Mouse (Mus musculus): ENCODE data around the gene Pphln1.

Pphln1 gene

DNA sequence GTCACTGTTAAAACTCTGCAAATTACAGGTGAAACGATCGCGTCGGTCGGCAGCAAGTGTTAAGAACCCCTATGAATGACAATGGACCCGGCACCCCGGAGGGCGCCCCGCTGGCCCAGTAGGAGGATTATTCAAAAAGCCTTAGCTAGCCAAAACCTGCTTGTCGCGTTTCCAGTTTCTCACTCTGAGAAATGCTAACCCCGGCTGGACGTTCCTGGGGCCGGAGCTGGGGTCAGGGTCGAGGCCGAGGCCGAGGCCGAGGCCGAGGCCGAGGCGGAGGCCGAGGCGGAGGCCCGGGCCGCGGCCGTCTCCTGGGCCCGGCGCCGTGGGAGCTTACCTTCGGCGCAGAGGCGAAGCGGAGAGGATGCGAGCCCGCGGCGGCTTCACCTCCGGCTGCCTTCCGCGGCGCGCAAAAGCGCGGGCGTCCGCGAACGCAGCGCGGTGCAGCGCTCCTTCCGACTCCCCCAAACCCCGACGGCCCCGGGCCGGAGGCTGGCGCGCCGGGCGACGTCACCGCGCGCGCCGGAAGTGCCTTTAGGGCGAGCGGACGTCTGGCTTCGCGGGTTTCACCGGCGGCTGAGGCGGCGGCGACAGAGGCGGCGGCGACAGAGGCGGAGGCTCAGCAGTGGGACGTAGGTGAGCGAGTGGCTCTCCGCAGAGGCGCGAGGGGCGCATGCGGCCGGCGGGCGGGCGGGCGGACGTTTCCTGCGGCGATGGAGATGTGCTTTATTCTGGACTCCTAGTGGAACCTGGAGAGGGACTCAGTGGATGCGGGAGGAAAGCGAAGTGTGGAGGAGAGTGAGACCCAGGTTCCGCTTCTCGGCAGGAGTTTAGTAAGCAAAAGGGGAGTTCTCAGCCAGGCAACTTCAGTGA lies at the start of gene Pphln1, which contains the start of gene Zcrb1:
TSS of gene Pphln1 (plus strand) at position 525 of the 873 bp plus-strand sequence.
TSS of gene Zcrb1 (minus strand) at position 509 of the 873 bp plus-strand sequence.
- under 1% methylated on average over 100 of the region's 100 CpGs for WGBS

DNA sequence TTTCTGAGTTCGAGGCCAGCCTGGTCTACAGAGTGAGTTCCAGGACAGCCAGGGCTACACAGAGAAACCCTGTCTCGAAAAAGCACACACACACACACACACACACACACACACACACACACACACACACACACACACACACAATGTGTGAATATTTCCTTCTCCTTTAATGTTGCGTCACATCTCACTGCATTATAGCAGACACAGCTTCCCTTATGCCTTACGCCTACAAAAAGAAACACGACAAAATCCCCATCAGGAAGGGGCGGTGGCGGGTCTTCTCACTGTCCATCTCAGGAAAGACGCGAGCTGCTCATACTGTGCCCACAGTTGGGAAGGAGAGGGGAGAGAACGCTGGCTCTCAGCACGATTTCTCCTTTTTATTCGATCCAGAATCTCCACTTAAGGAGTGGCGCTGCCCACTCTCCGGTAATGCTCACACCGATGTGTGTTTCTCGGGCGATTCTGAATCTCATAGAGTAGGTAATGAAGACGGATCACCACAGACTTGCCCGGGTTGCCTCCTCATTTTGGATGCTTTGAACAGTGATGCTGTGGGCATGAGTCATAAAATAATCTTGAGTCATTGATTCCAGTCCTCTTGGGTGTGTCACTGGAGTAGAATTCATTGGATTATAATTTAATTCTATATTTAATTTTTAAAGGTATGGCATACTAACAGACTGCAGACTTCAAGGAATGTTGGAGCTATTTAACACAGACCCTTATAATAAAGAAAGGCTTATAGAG lies 39.6 kb upstream of the Pphln1 start:
- whole genome bisulfite sequencing: 86% methylated on average over 19 of the region's 19 CpGs

DNA sequence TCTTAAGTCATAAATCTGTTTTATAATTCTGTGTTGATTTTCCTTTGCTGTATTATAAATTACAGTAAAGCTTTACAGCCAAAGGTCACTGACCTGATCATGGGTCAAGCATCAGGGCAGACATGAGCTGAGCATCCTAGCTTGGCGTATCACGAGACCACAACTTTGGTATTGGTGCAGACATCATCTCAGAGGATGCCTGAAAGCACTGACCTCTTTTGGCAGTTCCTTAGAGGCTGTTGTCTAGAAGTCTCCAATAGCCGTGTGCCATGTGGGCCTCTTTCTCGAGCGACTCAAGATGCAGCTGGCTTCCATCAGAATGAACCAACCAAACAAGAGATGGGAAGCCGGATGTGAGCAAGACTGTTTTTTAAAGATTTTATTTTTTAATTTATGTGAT lies 32.6 kb upstream of the Pphln1 start:
- WGBS: 87% methylated on average over 6 of the region's 6 CpGs

DNA sequence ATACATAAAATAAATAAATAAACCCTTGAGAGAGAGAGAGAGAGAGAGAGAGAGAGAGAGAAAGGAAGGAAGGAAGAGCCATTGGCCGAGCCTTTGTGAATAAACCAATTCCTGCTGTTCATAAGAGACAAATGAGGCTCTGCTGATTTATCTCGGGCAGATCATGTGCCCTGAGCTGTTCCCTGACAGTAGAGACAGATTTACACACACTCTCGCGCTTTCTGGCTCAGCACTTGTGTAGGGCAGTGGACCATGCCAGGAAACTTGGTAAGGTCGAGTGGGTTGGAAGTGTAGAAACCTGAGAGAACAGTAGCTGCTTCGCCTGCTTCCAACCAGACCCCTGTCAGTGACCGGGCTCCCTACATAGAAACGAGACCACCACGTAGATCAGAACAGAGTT lies 29.6 kb upstream of the Pphln1 start:
- WGBS: 67% methylated on average over 9 of the region's 9 CpGs

DNA sequence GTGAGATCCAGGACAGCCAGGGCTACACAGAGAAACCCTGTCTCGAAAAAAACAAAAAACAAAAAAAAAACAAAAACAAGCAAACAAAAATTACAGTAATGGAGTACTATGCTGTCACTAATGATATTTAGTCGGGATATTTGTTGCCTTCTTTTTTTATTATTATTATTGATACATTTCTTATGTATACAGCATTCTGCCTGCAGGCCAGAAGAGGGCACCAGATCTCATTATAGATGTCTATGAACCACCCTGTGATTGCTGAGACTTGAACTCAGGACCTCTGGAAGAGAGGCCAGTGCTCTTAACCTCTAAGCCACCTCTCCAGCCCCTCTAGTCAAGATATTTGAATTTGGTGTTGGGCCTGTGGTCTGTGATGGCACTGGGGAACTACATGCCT lies 26.3 kb upstream of the Pphln1 start:
- 89% methylated on average over 2 of the region's 2 CpGs for WGBS

DNA sequence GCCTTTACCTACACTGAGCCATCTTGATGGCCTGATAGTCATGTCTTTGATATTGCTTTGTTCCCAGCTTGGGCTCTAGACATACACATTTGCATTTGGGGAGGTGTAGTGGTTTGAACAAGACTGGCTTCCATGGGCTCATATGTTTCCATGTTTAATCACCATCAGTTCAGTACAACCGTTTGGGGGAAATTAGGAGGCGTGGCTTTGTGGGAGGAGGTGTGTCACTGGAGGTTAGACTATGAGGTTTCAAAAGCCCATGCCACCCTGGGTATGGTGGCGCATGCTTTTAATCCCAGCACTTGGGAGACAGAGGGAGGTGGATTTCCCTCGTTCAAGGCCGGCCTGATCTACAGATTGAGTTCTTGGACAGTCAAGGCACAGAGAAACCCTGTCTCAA lies 22.5 kb upstream of the Pphln1 start:
- 90% methylated on average over 5 of the region's 5 CpGs for WGBS

DNA sequence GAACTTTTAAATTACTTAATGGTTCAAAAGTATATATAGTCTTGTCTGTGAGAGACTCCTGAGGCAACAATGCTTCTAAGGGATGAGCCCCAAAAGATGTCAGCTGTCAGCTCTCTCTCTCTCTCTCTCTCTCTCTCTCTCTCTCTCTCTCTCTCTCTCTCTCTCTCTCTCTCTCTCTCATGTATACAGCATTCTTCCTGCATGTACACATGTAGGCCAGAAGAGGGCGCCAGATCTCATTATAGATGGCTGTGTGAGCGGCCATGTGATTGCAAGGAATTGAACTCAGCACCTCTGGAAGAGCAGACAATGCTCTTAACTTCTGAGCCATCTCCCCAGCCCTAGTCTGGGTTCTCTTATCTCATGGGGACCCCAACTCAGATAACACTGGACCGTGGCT lies 19.0 kb upstream of the Pphln1 start:
- WGBS: 81% methylated on average over 3 of the region's 3 CpGs

DNA sequence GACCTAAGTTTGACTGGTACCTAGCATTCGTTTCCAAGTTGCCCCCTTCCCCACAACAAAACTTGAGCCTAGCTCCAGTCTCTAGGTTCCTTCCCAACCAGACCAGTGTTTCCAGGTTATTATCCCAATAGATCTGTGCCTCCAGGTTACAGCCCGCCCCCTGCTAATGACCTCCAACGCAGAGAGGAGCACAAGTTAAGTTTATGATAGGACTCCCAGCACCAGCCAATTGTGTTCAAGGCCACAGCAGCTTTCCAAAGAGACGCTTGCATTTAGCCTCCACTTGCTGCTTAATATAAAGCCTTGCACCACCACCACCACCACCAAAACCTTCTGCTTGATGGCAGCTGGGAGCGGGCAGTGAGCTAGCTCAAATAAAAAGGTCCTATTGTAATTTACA lies 16.8 kb upstream of the Pphln1 start:
- WGBS: 79% methylated on average over 5 of the region's 5 CpGs

DNA sequence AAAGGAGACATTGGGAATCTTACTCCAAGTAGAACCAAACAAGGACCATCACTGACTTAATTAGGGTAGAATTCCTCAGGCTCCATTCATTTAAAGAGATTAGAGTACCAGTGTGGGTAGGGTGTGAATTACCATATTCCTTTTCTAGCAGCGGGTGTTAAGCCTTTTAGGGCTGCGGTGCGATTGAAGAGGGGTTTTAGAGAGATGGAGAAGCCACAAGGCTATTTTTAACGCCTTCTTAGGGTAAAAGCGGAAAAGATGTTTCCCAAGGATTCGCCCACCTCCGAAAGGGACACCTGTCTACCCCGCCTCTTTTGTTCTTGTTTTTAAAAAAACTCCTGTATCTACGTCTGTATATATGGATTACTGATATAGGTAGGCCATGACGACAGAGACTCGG lies 881 bp upstream of the Pphln1 start:
- WGBS: 3% methylated on average over 11 of the region's 11 CpGs

DNA sequence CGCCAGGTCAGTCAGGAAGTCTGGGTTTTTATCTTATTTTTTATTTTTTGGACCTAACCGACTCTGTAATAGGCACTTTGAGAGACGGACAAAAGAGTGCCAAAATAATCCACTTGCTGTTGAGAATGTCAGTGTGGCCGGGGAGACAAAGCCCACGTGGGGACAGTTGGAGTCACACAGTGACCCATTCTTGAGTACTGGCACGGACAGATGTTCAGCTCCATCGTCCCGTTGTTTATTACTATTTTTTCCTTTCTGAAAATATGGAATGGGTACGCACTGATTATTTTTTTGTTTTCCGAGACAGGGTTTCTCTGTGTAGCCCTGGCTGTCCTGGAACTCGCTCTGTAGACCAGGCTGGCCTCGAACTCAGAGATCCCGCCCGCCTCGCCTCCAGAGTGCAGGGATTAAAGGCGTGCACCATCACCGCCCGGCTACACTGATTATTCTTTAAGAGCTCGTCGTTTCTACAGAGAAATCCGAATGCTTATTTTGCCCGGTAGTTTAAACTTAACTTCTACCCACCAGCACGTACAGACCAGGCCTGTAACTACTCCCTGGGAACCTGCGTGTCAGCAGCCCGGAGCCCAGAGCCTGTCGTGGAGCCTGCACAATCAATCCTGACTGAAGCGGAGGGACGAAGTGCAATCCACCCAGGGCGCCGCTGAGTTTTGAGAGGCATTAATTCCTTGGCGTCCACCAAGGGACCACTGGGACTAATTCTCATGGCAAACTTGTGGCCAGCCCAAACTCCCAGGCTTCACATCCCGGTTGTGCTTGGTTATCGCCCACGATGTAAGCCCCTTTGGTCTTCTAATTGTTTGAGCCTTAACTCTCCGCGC lies 770 bp downstream of the Pphln1 start:
- 6% methylated on average over 36 of the region's 36 CpGs for WGBS

DNA sequence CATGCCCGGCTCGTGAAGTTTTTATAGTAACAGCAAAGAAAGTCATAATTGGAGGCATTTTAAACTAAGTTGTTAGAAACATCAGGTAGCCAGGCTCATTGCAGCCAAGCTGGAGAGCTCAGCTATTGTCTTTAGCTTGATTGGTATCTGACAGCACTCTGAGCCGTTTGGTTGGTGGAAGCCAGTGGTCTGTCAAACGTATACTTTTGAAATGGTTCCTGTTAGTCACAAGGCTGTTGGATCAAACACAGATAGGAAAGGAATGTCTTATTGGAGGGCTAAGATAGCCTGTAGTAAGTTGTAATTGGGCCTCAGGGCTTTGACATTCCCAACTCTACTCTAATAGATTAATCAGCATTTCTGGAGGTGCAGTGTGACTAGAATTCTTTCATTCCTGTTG lies 3.3 kb downstream of the Pphln1 start:
- WGBS: 75% methylated on average over 4 of the region's 4 CpGs

DNA sequence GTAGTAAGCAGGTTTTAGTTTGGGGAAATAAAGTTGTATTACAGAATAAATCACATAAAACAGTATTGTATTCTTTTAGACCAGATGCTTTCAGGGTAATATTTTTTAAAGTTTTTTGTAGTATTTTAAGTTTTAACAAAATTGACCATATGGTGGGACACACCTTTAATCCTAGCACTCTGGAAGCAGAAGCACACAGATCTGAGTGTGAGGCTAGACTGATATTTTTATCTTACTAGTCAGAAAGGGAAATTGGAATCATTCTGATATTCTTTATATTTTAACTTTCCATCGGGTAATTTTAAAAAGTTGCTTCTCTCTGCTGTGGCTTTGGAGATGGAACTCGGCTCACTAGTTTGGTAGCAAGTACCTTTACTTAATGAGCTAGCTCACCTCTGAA lies 4.6 kb downstream of the Pphln1 start:
- 89% methylated on average over 2 of the region's 2 CpGs for WGBS

DNA sequence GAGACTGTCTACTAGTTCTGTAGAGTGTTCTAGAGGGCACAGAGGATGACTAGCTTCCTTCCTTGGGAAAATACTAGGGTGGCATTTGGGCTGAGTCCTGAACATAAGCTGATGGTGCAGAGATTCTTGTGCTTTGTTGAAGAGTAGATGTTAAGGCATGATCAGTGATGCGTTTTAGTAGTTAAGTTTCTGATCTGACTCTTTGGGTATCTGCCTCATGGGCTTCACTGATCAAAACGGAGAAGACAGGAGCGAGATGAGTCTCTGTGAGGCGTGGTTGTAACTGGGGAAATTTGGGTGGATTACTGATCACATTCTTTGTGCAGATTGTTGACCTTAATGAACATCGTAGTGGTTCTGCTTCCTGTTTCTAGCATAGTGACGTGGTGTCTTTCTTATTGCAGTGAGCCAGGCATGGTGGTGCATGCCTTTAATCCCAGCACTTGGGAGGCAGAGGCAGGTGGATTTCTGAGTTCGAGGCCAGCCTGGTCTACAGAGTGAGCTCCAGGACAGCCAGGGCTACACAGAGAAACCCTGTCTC lies 7.4 kb downstream of the Pphln1 start:
- 91% methylated on average over 7 of the region's 7 CpGs for WGBS

DNA sequence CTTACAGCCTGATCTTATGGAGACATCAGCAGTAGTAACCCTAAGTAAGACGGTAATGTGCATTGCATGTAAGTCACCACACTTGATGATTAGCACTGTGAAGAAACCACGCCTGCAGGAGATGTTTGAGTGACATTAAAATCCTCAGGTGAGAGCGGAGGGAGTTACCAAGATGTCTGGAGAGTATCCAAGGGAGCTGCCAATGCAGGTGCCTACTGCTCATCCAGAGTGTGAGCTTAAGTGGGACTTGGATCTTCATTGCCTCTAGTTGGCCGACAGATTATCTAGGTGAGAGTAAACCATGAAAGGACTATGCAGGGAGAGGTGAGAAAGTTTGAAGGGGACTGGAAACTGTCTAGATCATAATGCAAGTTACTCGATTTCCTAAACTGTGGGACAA lies 8.3 kb downstream of the Pphln1 start:
- WGBS: 96% methylated on average over 5 of the region's 5 CpGs

DNA sequence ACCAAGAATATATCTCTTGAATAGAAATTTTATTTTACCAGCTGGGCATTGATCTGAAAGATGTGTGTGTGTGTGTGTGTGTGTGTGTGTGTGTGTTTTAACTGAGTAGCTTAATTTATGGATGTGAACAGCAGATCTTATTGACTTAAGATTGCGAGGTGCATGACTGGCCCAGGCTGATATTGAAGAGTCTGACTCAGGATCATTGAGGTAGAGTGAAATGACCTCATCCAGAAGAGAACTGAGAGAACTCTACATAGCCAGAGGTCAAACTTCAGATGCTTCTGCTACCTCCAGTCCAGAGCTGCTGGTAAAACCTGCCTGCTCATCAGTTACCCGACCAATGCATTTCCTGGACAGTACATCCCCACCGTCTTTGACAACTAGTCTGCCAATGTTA lies 14.3 kb downstream of the Pphln1 start:
- WGBS: 96% methylated on average over 3 of the region's 3 CpGs

DNA sequence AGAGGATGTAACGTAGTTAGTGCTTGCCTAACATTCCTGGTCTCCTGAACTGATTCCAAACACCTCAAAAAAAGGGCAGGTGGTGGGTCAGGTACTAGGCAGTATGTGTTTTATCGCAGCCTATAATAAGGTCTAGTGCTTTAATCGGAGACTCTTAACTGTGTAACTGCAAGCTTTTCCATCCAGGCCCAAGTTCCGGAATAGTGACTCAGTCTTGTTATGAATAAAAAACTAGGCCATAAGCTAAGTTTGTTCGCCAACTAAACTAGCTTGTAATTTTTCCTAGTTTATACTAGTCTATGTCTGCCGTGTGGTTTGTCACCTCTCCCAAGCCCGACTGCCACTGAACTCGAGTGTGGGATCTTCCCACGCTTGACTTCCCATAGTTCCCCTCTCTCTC lies 16.3 kb downstream of the Pphln1 start:
- 67% methylated on average over 9 of the region's 9 CpGs for WGBS

DNA sequence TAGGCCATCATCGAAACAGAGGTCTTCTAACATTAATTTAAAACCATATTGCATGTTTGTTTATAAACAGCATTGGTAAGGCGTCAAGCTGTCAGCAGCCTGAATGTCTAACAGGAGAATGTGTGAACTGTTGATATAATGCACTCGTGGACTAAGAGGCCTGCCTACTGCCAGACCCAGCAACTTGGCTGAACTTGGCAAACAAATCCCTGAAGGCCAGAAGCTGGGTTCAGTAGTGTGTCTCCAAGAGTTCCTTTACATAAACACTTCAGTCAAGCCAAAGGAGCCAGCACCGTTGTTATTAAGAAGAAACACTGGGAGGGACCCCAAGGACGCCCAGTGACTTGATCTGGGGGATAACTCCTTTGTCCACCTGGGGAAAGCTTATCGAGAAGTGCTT lies 18.1 kb downstream of the Pphln1 start:
- 81% methylated on average over 6 of the region's 6 CpGs for WGBS

DNA sequence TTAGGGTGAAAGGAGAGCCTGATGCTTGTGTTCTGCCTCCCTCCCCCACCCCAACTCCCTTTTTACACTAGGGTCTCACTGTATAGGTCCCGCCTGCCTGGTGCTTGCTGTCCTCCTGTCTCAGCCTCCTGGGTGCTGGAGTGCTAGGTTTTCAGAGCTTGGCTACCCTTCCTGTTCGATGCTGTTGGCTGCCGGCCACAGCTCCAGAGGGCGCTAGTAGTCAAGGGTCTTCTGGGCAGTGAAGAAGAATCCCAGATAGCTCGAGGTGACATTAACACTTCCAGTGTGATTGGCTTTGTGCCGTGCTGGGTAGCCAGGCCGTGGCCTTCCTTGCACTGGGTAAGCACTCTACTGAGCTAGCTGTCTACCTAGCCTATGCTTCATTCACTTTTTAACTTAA lies 22.4 kb downstream of the Pphln1 start:
- 83% methylated on average over 7 of the region's 7 CpGs for WGBS

DNA sequence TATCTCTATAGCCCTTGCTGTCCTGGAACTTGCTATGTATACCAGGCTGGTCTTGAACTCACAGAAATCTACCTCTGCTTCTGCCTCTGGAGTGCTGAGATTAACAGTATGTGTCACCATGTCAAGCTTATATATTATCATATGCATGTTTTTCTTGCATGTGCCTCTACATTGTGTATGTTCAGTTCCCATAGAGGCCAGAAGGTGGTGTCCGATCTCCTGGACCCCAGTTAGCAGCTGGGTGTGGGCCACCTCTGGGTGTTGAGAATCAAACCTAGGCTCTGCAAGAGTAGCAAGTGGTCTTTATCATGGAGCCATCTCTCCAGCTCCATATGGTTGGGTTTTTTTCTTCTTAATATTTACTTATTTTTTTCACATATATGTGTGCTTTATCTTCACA lies 24.4 kb downstream of the Pphln1 start:
- 97% methylated on average over 1 of the region's 1 CpGs for WGBS

DNA sequence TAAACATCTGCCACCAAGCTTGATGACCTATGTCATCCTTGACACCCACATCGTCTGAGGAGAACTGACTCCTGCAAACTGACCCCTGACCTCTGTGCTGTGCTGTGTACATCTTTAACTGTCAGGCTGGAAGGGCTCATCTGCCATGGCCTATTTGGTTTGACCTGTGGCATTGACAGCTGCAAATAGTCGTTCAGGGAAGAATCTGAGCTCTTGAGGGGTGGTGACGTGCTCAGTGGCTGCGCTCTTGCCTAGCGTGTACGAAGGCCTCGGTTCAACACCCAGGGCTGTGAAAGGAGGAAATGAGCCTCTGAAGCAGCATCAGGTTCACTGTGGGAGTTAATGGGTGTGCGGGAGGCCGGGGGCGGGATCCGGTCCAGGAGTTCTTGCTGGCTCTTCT lies 35.7 kb downstream of the Pphln1 start:
- 62% methylated on average over 11 of the region's 11 CpGs for WGBS

DNA sequence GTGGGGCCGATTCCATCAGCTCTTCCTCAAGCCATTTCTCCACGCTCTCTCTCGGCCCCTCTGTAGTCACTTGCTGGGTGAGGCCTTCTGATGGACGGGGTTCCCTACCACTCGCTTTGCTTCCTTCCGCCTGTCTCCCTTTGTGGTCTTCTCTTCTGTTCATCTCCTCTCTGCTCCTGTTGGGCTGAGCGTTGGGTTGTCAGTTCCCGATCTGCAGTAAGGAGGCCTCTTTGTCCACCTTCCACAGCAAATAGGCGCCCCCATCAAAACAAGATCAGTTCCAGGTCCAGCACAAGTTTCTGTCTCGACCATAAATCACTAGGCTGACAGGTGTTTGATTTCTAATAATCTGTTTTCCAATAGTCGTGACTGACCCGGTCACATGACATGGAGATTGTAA lies 37.8 kb downstream of the Pphln1 start:
- WGBS: 94% methylated on average over 12 of the region's 12 CpGs

DNA sequence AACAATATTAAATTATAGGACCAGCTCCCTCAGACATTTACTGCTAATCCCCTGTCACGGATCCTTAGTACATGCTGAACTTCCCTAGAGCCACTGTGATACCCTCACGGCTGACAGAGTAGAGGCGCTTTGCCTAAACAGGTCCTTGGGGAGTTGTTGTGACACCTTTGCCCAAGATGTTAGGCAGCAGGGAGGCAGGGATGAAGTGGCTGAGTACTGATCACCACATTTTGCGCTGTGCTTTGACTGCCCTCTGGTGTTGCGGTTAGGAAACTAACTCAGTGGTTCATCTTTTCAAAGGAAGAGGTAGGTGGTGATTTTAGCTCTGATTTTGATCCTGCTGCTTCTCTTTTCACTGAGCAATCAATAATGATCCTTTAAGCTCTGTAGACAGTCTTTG lies 40.5 kb downstream of the Pphln1 start:
- 34% methylated on average over 5 of the region's 5 CpGs for WGBS

Measured in cerebral cortex, adult 2 months (tissue).